Mouse (Mus musculus): ENCODE data around the gene Rgl2. TPM values are rescaled to one million over a fixed set of nuclear protein-coding genes. Genes with fewer than 3 reads are reported as not detected.

Rgl2 gene
- polyA plus RNA-seq, 2 experiments: 48.7 to 193 TPM

GRCm38 (mm10) chr17:33911052-33911812, 18.1 kb upstream of the Rgl2 start:
- no peak overlapping the region for H3K9ac ChIP-seq (ENCODE audit: low read depth, low read length, severe bottlenecking)
- DNase-seq (ENCODE audit: low spot score): no peak
- H3K4me1 ChIP-seq (ENCODE audit: control insufficient read depth, insufficient read depth, low read length): peaks cover 16% of the 10 kb centered on the region
- H3K27me3 ChIP-seq (ENCODE audit: control insufficient read depth, insufficient read depth, low read length): no peaks in the 10 kb centered on the region
- 93% methylated on average over 31 of the region's 31 CpGs for WGBS
- H3K9me3 ChIP-seq (ENCODE audit: control insufficient read depth, low read length): no peaks in the 10 kb centered on the region
- no peak for ATAC-seq (ENCODE audit: low FRiP score, low read depth)
- H3K4me2 ChIP-seq (replicated peaks; ENCODE audit: low read depth, low read length, severe bottlenecking): no peak overlapping the region
- TF ChIP-seq POLR2A (IDR thresholded peaks at IDR 0.05; ENCODE audit: borderline replicate concordance, extremely low read depth, insufficient read depth, insufficient read length): no peak
- H3K36me3 ChIP-seq (ENCODE audit: control insufficient read depth, insufficient read depth, low read length): peaks cover 43% of the 10 kb centered on the region
- no peak overlapping the region for H3K27ac ChIP-seq (replicated peaks; ENCODE audit: low read depth, low read length)
- no peak overlapping the region for H3K4me3 ChIP-seq (replicated peaks; ENCODE audit: low read length)

- WGBS: 92% methylated on average over 28 of the region's 28 CpGs
- no peak for DNase-seq (ENCODE audit: low spot score)
- Histone ChIP-seq H3K4me3 (replicated peaks; ENCODE audit: low read length) (no peak overlapping the region), H3K9ac (ENCODE audit: low read depth, low read length, severe bottlenecking) (no peak overlapping the region), H3K36me3 (ENCODE audit: control insufficient read depth, insufficient read depth, low read length) (peaks cover 43% of the 10 kb centered on the region), H3K27ac (replicated peaks; ENCODE audit: low read depth, low read length) (no peak overlapping the region), H3K4me2 (replicated peaks; ENCODE audit: low read depth, low read length, severe bottlenecking) (no peak overlapping the region), H3K9me3 (ENCODE audit: control insufficient read depth, low read length) (no peaks in the 10 kb centered on the region), H3K4me1 (ENCODE audit: control insufficient read depth, insufficient read depth, low read length) (peaks cover 19% of the 10 kb centered on the region), H3K27me3 (ENCODE audit: control insufficient read depth, insufficient read depth, low read length) (no peaks in the 10 kb centered on the region)
- no peak for TF ChIP-seq POLR2A (IDR thresholded peaks at IDR 0.05; ENCODE audit: borderline replicate concordance, extremely low read depth, insufficient read depth, insufficient read length)
- ATAC-seq (ENCODE audit: low FRiP score, low read depth): no peak
These were observed 17.4 kb upstream of the Rgl2 start for GRCm38 (mm10) chr17:33911813-33912414.

GRCm38 (mm10) chr17:33913264-33913663, 16.1 kb upstream of the Rgl2 start:
- Histone ChIP-seq H3K9ac (ENCODE audit: low read depth, low read length, severe bottlenecking) (no peak overlapping the region), H3K27me3 (ENCODE audit: control insufficient read depth, insufficient read depth, low read length) (no peaks in the 10 kb centered on the region), H3K36me3 (ENCODE audit: control insufficient read depth, insufficient read depth, low read length) (peaks cover 48% of the 10 kb centered on the region), H3K4me1 (ENCODE audit: control insufficient read depth, insufficient read depth, low read length) (peaks cover 19% of the 10 kb centered on the region), H3K4me3 (replicated peaks; ENCODE audit: low read length) (no peak overlapping the region), H3K4me2 (replicated peaks; ENCODE audit: low read depth, low read length, severe bottlenecking) (no peak overlapping the region), H3K27ac (replicated peaks; ENCODE audit: low read depth, low read length) (no peak overlapping the region), H3K9me3 (ENCODE audit: control insufficient read depth, low read length) (no peaks in the 10 kb centered on the region)
- DNase-seq (ENCODE audit: low spot score) (no peak), ATAC-seq (ENCODE audit: low FRiP score, low read depth) (no peak)
- no peak for TF ChIP-seq POLR2A (IDR thresholded peaks at IDR 0.05; ENCODE audit: borderline replicate concordance, extremely low read depth, insufficient read depth, insufficient read length)
- 90% methylated on average over 10 of the region's 10 CpGs for WGBS

- H3K36me3 ChIP-seq (ENCODE audit: control insufficient read depth, insufficient read depth, low read length): peaks cover 48% of the 10 kb centered on the region
- no peaks in the 10 kb centered on the region for H3K9me3 ChIP-seq (ENCODE audit: control insufficient read depth, low read length)
- H3K9ac ChIP-seq (ENCODE audit: low read depth, low read length, severe bottlenecking): no peak overlapping the region
- no peak for ATAC-seq (ENCODE audit: low FRiP score, low read depth)
- no peak overlapping the region for H3K4me2 ChIP-seq (replicated peaks; ENCODE audit: low read depth, low read length, severe bottlenecking)
- 96% methylated on average over 8 of the region's 8 CpGs for WGBS
- no peaks in the 10 kb centered on the region for H3K27me3 ChIP-seq (ENCODE audit: control insufficient read depth, insufficient read depth, low read length)
- no peak for TF ChIP-seq POLR2A (IDR thresholded peaks at IDR 0.05; ENCODE audit: borderline replicate concordance, extremely low read depth, insufficient read depth, insufficient read length)
- H3K4me3 ChIP-seq (replicated peaks; ENCODE audit: low read length): no peak overlapping the region
- peaks cover 21% of the 10 kb centered on the region for H3K4me1 ChIP-seq (ENCODE audit: control insufficient read depth, insufficient read depth, low read length)
- DNase-seq (ENCODE audit: low spot score): no peak
- no peak overlapping the region for H3K27ac ChIP-seq (replicated peaks; ENCODE audit: low read depth, low read length)
These were observed 15.4 kb upstream of the Rgl2 start for GRCm38 (mm10) chr17:33913905-33914304.

- Histone ChIP-seq H3K27ac (replicated peaks; ENCODE audit: low read depth, low read length) (no peak overlapping the region), H3K4me2 (replicated peaks; ENCODE audit: low read depth, low read length, severe bottlenecking) (peak overlapping the region; percentile 44; the same call in 1 of the 2 replicates), H3K36me3 (ENCODE audit: control insufficient read depth, insufficient read depth, low read length) (peaks cover 48% of the 10 kb centered on the region), H3K9ac (ENCODE audit: low read depth, low read length, severe bottlenecking) (no peak overlapping the region), H3K4me3 (replicated peaks; ENCODE audit: low read length) (peak overlapping the region; percentile 48; the same call in 1 of the 2 replicates), H3K9me3 (ENCODE audit: control insufficient read depth, low read length) (no peaks in the 10 kb centered on the region), H3K27me3 (ENCODE audit: control insufficient read depth, insufficient read depth, low read length) (no peaks in the 10 kb centered on the region), H3K4me1 (ENCODE audit: control insufficient read depth, insufficient read depth, low read length) (peaks cover 26% of the 10 kb centered on the region)
- ATAC-seq (ENCODE audit: low FRiP score, low read depth) (no peak), DNase-seq (ENCODE audit: low spot score) (no peak)
- TF ChIP-seq POLR2A (IDR thresholded peaks at IDR 0.05; ENCODE audit: borderline replicate concordance, extremely low read depth, insufficient read depth, insufficient read length): no peak
- WGBS: 84% methylated on average over 13 of the region's 13 CpGs
These were observed 14.4 kb upstream of the Rgl2 start for GRCm38 (mm10) chr17:33914969-33915391.

Measured in limb, embryonic 14.5 days (tissue).